Comparison of ENCODE assay signal across 21 mouse cellular contexts in genomic region chr9:95571494-95571893, GRCm38 (mm10). TPM values are rescaled to one million over a fixed set of nuclear protein-coding genes. Genes with fewer than 3 reads are reported as not detected.
DNase-seq lines count a peak whose midpoint lies in the region; ATAC-seq and TF ChIP-seq lines count a peak whose summit lies in the region.
"Had no signal": no experiment of that assay in that cellular context is flagged by ENCODE, and none has a peak within 500 bp of the region (broad histone marks: within the 10 kb centered on the region; RNA-seq: fewer than 3 reads in every experiment).

No protein-coding gene starts in this region.

- no peak overlapping the region for H3K4me2 ChIP-seq in liver, postnatal 0 days (ENCODE audit: low read depth, low read length)
- no peak overlapping the region for H3K4me2 ChIP-seq in midbrain, embryonic 11.5 days
- H3K4me2 ChIP-seq: heart, embryonic 12.5 days; hindbrain, embryonic 14.5 days; neural tube, embryonic 15.5 days; stomach, embryonic 15.5 days had no signal

- ATAC-seq in liver, postnatal 0 days: no peak
- no peak for ATAC-seq in midbrain, embryonic 11.5 days (ENCODE audit: low FRiP score)
- ATAC-seq: forebrain, embryonic 14.5 days; midbrain, embryonic 16.5 days had no signal

- 82% methylated on average over 4 of the region's 4 CpGs for WGBS in liver, postnatal 0 days (ENCODE audit: insufficient replicate concordance)
- 84% methylated on average over 4 of the region's 4 CpGs for WGBS in midbrain, embryonic 11.5 days

- H3K9ac ChIP-seq in liver, postnatal 0 days (replicated peaks): no peak overlapping the region
- no peak overlapping the region for H3K9ac ChIP-seq in midbrain, embryonic 11.5 days (ENCODE audit: low read length)
- H3K9ac ChIP-seq: heart, embryonic 12.5 days; hindbrain, embryonic 14.5 days; neural tube, embryonic 15.5 days; stomach, embryonic 15.5 days had no signal

- H3K27ac ChIP-seq in liver, postnatal 0 days (ENCODE audit: low read depth): 0 out of 2 replicates have a peak overlapping the region, but pooled peaks have one; percentile 16
- no peak overlapping the region for H3K27ac ChIP-seq in midbrain, embryonic 11.5 days (ENCODE audit: low read depth, low read length)
- H3K27ac ChIP-seq: hindbrain, embryonic 14.5 days; neural tube, embryonic 15.5 days; stomach, embryonic 15.5 days had no signal

- TF ChIP-seq CTCF in liver, postnatal 0 days (IDR thresholded peaks at IDR 0.05; ENCODE audit: low read depth): no peak

- no peaks in the 10 kb centered on the region for H3K36me3 ChIP-seq in liver, postnatal 0 days (replicated peaks; ENCODE audit: insufficient read depth, low read length)
- no peaks in the 10 kb centered on the region for H3K36me3 ChIP-seq in midbrain, embryonic 11.5 days (ENCODE audit: control insufficient read depth, insufficient read depth, low read length)
- H3K36me3 ChIP-seq: heart, embryonic 12.5 days; neural tube, embryonic 15.5 days; stomach, embryonic 15.5 days had no signal

- H3K27me3 ChIP-seq in liver, postnatal 0 days (ENCODE audit: insufficient read depth, low read length): no peaks in the 10 kb centered on the region
- no peaks in the 10 kb centered on the region for H3K27me3 ChIP-seq in midbrain, embryonic 11.5 days (ENCODE audit: control insufficient read depth, insufficient read depth, low read length)
- H3K27me3 ChIP-seq: heart, embryonic 12.5 days; neural tube, embryonic 15.5 days; stomach, embryonic 15.5 days had no signal

- peak; percentile 71 for DNase-seq in heart, adult 11 months
- DNase-seq in heart, postnatal 14 days: no peak
- peak; percentile 52 for DNase-seq in kidney, adult 9 months
- DNase-seq in kidney, postnatal 14 days: no peak
- peak; percentile 83 for DNase-seq in adipocyte (ENCODE audit: low spot score)
- no peak for DNase-seq in liver, postnatal 0 days
- DNase-seq in midbrain, embryonic 11.5 days (ENCODE audit: low spot score, missing footprints): no peak
- DNase-seq: cerebellum, adult 8-10 months; gastrocnemius, postnatal 25 days; heart, postnatal 36 days; lung, postnatal 14 days; right cerebral cortex, postnatal 14 days; spleen, adult 18-20 months; thymus, adult 18-20 months; thymus, postnatal 4 days had no signal

- no peak for TF ChIP-seq EP300 in liver, postnatal 0 days (IDR thresholded peaks at IDR 0.05; ENCODE audit: low read depth)

- intact Hi-C loops in heart, postnatal 14 days (cut with DNase I): no loop called here

- no peaks in the 10 kb centered on the region for H3K9me3 ChIP-seq in liver, postnatal 0 days (ENCODE audit: low read length)
- H3K9me3 ChIP-seq in midbrain, embryonic 11.5 days (ENCODE audit: control insufficient read depth, low read length): no peaks in the 10 kb centered on the region
- H3K9me3 ChIP-seq: heart, embryonic 12.5 days; neural tube, embryonic 15.5 days; stomach, embryonic 15.5 days had no signal

- no peak overlapping the region for H3K4me3 ChIP-seq in liver, postnatal 0 days (ENCODE audit: low read depth, low read length)
- no peak overlapping the region for H3K4me3 ChIP-seq in midbrain, embryonic 11.5 days (ENCODE audit: low read depth, low read length)
- H3K4me3 ChIP-seq: heart, embryonic 12.5 days; neural tube, embryonic 15.5 days; stomach, embryonic 15.5 days had no signal

- peaks cover 5% of the 10 kb centered on the region; the same call in 1 of the 2 replicates for H3K4me1 ChIP-seq in liver, postnatal 0 days (ENCODE audit: insufficient read depth)
- H3K4me1 ChIP-seq in midbrain, embryonic 11.5 days (ENCODE audit: control insufficient read depth, insufficient read depth, low read length): no peaks in the 10 kb centered on the region
- H3K4me1 ChIP-seq: neural tube, embryonic 15.5 days; stomach, embryonic 15.5 days had no signal

RNA-seq across cellular contexts. Expression of gene Paqr9, which starts 12.0 kb away (rescaled TPM):
- 10 to 100 TPM; 48.8 to 50.6 TPM for total RNA-seq in heart, postnatal 14 days (2021)
- polyA plus RNA-seq in liver, postnatal 0 days (2015; fragmentation: Nextera tagmentation; extraction: Ambion mirVana): 63.6 and 68.7 TPM in 2 replicates
- polyA plus RNA-seq in midbrain, embryonic 11.5 days (2014; fragmentation: Nextera tagmentation; extraction: Ambion mirVana): 0.33 and 0.36 TPM in 2 replicates

RNA-seq across cellular contexts. Expression of gene U2surp, which starts 59.7 kb away (rescaled TPM):
- 10 to 100 TPM; 34.2 to 39.0 TPM for total RNA-seq in heart, postnatal 14 days (2021)
- polyA plus RNA-seq in liver, postnatal 0 days (2015; fragmentation: Nextera tagmentation; extraction: Ambion mirVana): 56.5 and 60.9 TPM in 2 replicates
- 157 and 169 TPM in 2 replicates for polyA plus RNA-seq in midbrain, embryonic 11.5 days (2014; fragmentation: Nextera tagmentation; extraction: Ambion mirVana)

Comparison
In these comparisons a context has a peak if more than half of its experiments do, and no peak if none do; other contexts are left out.
1. DNase-seq: peak in heart, adult 11 months (single experiment), kidney, adult 9 months (single experiment) and adipocyte (single experiment); none in heart, postnatal 14 days (0 of 2), kidney, postnatal 14 days (single experiment), liver, postnatal 0 days (single experiment) and midbrain, embryonic 11.5 days (single experiment).
2. RNA of gene Paqr9, which starts 12.0 kb away (polyA plus RNA-seq): 63.6 to 68.7 TPM in liver, postnatal 0 days; 0.33 to 0.36 TPM in midbrain, embryonic 11.5 days; every median in the first group is over 10 times any median in the second.